Mouse (Mus musculus) ES-E14 (cell line): ENCODE results near the gene Dab1. TPM values are rescaled to one million over a fixed set of nuclear protein-coding genes. Genes with fewer than 3 reads are reported as not detected.

Experiments used
- DNase-seq: peaks from one replicate; pipeline ENCODE4 v3.0.0-alpha.2; 2013; ENCODE audit warnings: low read depth, low spot score
- H3K27ac ChIP-seq: 2 replicates; pipeline ENCODE4 v1.5.1; 2012; ENCODE audit warnings: low read depth, mild to moderate bottlenecking, low read length, moderate library complexity, mixed read lengths; ENCODE audit not compliant: poor library complexity, insufficient read depth, severe bottlenecking
- H3K36me3 ChIP-seq: 2 replicates; pipeline ENCODE4 v1.6.1; 2012; ENCODE audit warnings: mild to moderate bottlenecking, low read length, moderate library complexity, mixed read lengths; ENCODE audit not compliant: control insufficient read depth, poor library complexity, insufficient read depth, severe bottlenecking
- H3K4me1 ChIP-seq, 2 experiments: fragments of 150-350 bp in 1 of 2; sonication (generic) in 1 of 2; 2 replicates each; pipeline ENCODE4 v1.6.1; 2012; ENCODE audit warnings: low read length in 2 of 2, mild to moderate bottlenecking in 1 of 2, mixed read lengths in 1 of 2; ENCODE audit not compliant: control insufficient read depth in 2 of 2, insufficient read depth in 2 of 2, poor library complexity in 1 of 2
- H3K4me3 ChIP-seq, 2 experiments: fragments of 150-350 bp in 1 of 2; sonication (generic) in 1 of 2; 2 replicates each; pipeline ENCODE4 v1.5.1; 2012; ENCODE audit warnings: low read length in 2 of 2, low read depth in 1 of 2, mild to moderate bottlenecking in 1 of 2, mixed read lengths in 1 of 2; ENCODE audit not compliant: insufficient read depth in 1 of 2, poor library complexity in 1 of 2, severe bottlenecking in 1 of 2
- H3K9ac ChIP-seq: 2 replicates; pipeline ENCODE4 v1.6.1; 2012; ENCODE audit warnings: low read depth, mild to moderate bottlenecking, low read length, mixed read lengths; ENCODE audit not compliant: poor library complexity, insufficient read depth, severe bottlenecking
- H3K9me3 ChIP-seq: fragments of 150-350 bp; sonication (generic); 2 replicates; pipeline ENCODE4 v1.6.1; 2012; ENCODE audit warnings: low read depth, mild to moderate bottlenecking, low read length; ENCODE audit not compliant: control insufficient read depth, insufficient read depth
- CHD2 ChIP-seq: IDR thresholded peaks from 2 replicates; pipeline ENCODE4 v1.6.1; 2014; ENCODE audit warnings: mild to moderate bottlenecking, low read depth, low read length, inconsistent platforms
- HCFC1 ChIP-seq: IDR thresholded peaks from 2 replicates; pipeline ENCODE4 v1.6.1; 2012; ENCODE audit warnings: low read length, inconsistent platforms, borderline replicate concordance; ENCODE audit not compliant: insufficient read depth
- MAFK ChIP-seq: IDR thresholded peaks from 2 replicates; pipeline ENCODE4 v1.6.1; 2014; ENCODE audit warnings: mild to moderate bottlenecking, low read depth, low read length, inconsistent platforms; ENCODE audit not compliant: insufficient read depth
- ZC3H11A ChIP-seq: IDR thresholded peaks from 2 replicates; pipeline ENCODE4 v1.6.1; 2012; ENCODE audit warnings: low read depth, mild to moderate bottlenecking, inconsistent platforms, low read length, borderline replicate concordance
- ZNF384 ChIP-seq: IDR thresholded peaks from 2 replicates; pipeline ENCODE4 v1.6.1; 2012; ENCODE audit warnings: low read depth, low read length, inconsistent platforms
- in situ Hi-C, 2 experiments: fragments of 600-800 bp; cut with MboI; formaldehyde crosslinking; loops; one replicate each; pipeline ENCODE4 v1.15.1; 2025; ENCODE audit warnings: low sequenced_read_pairs in 2 of 2, inconsistent platforms in 1 of 2; ENCODE audit not compliant: unreplicated experiment in 2 of 2
- total RNA-seq: library from RNA; depleted of rRNA; stranded (reverse); fragments of 300-350 nt; gene quantifications from 2 replicates; pipeline ENCODE4 v1.2.3, GENCODE M21; 2012

The Dab1 gene
- total RNA-seq, 1 experiment: 7.9 TPM

DNA sequence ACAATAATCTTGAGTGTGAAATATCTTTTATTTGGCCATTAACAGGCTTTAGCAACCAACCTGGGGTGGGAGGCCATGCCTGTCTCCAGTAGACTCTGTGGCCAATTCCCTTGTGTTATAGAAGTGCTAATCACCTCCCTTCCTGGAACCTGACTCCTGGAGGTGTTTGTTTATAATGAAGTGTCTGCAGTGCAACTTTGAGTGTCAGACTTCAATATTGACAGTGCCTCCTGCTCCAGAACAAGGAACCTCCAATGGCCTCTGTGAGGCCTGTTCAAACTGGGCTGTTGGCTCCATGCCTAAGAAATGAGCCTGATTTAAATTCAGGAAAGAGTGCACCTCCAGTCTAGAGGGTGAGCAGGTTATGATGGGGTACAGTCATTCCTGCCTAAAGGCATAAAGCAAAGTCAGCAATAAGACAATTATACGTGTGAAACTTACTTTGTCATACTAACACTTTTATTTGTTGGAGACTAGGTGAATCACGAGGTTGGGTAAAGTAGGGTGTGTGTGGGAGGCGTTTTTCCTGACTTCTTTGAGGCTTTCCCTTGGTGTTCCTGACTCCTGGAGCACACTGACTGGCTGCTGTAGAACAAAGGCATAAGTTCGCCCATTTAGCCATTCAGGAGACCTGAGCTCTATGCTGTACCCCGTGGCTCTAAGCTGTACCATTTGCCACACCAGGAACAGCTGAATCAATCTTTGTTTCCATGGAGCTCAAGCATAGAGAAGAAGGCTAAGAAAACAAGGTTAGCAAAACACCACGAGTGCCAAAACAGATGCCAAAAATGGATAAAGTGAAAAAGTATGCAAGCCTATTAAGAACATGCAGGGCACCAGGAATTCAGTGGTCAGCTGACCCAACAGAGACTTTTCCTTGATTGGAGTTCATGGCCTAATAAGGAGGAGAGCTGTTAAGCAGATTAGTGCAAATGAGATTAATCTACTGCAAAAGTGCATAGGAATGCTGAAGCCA, 978.6 kb downstream of the Dab1 start:
- DNase-seq: no peak
- no peaks in the 10 kb centered on the region for H3K36me3 ChIP-seq
- H3K9ac ChIP-seq: no peak overlapping the region
- no peak overlapping the region for H3K27ac ChIP-seq
- H3K4me1 ChIP-seq: peaks cover 0 to 2% of the 10 kb centered on the region in 2 experiments; a peak in 1 of 4 replicates
- H3K4me3 ChIP-seq: no peak overlapping the region
- in situ Hi-C loops: no loop called here
- no peaks in the 10 kb centered on the region for H3K9me3 ChIP-seq
- TF ChIP-seq ZNF384: no peak

GRCm38 (mm10) chr4:104602804-104603203, 983.6 kb downstream of the Dab1 start:
- H3K9me3 ChIP-seq: no peaks in the 10 kb centered on the region
- no peak for DNase-seq
- H3K27ac ChIP-seq: no peak overlapping the region
- H3K4me3 ChIP-seq: no peak overlapping the region
- H3K9ac ChIP-seq: no peak overlapping the region
- in situ Hi-C loops: no loop called here
- no peaks in the 10 kb centered on the region; the same call in 1 of the 2 replicates for H3K36me3 ChIP-seq
- H3K4me1 ChIP-seq: no peaks in the 10 kb centered on the region
- TF ChIP-seq CHD2 (no peak), HCFC1 (no peak), ZC3H11A (no peak), MAFK (no peak), ZNF384 (no peak)

DNA sequence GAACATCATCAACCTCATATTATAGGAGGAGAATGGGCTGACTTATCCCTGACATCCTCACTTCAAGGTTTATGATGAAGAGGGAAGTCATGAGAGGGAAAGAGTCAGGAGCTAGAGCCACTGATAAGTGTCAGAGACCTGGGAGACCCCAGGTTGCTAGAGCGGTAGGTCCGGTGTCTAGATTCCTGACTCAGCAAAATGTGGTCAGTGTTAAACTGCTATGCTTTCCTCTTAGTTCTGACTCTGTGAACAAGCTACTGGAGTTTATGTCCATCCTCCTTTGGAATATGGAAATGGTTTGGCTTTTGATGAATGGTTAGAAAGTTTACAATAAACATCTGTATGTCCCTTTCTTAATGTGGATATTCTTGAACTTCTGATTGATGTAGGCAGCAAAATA, 985.1 kb downstream of the Dab1 start:
- TF ChIP-seq MAFK: peak; percentile 85
- no peak for TF ChIP-seq ZNF384
- Histone ChIP-seq H3K27ac (no peak overlapping the region), H3K4me3 (no peak overlapping the region), H3K4me1 (no peaks in the 10 kb centered on the region), H3K9ac (no peak overlapping the region), H3K36me3 (no peaks in the 10 kb centered on the region; the same call in 1 of the 2 replicates), H3K9me3 (no peaks in the 10 kb centered on the region)
- in situ Hi-C loops: no loop called here
- DNase-seq: no peak

GRCm38 (mm10) chr4:104606881-104607280, 987.7 kb downstream of the Dab1 start:
- Histone ChIP-seq H3K27ac (no peak overlapping the region), H3K9ac (no peak overlapping the region), H3K9me3 (no peaks in the 10 kb centered on the region), H3K4me1 (no peaks in the 10 kb centered on the region), H3K4me3 (no peak overlapping the region), H3K36me3 (no peaks in the 10 kb centered on the region; the same call in 1 of the 2 replicates)
- TF ChIP-seq ZC3H11A: no peak
- TF ChIP-seq HCFC1: no peak
- TF ChIP-seq CHD2: no peak
- TF ChIP-seq ZNF384: no peak
- TF ChIP-seq MAFK: no peak
- DNase-seq: no peak
- in situ Hi-C loops: no loop called here

- no peak overlapping the region for H3K27ac ChIP-seq
Observed at GRCm38 (mm10) chr4:104607636-104608035, 988.5 kb downstream of the Dab1 start.

More at GRCm38 (mm10) chr4:104607636-104608035, 988.5 kb downstream of the Dab1 start:
- no peak for DNase-seq
- no peak overlapping the region for H3K9ac ChIP-seq
- TF ChIP-seq MAFK: no peak
- TF ChIP-seq CHD2: no peak
- TF ChIP-seq ZNF384: no peak
- no peak for TF ChIP-seq HCFC1
- TF ChIP-seq ZC3H11A: no peak
- no peaks in the 10 kb centered on the region for H3K9me3 ChIP-seq
- no peaks in the 10 kb centered on the region; the same call in 1 of the 2 replicates for H3K36me3 ChIP-seq
- no peaks in the 10 kb centered on the region for H3K4me1 ChIP-seq
- no peak overlapping the region for H3K4me3 ChIP-seq
- in situ Hi-C loops: no loop called here
